Mouse (Mus musculus) embryonic facial prominence, embryonic 11.5 days (tissue): ENCODE data around the gene Ercc4. TPM values are rescaled to one million over a fixed set of nuclear protein-coding genes. Genes with fewer than 3 reads are reported as not detected.

ENCODE experiments used
- ATAC-seq: fragments of 200-750 bp; cut with Nextera tagmentation; replicated peaks from 2 replicates; pipeline ENCODE4 v1.8.0; 2017; ENCODE audit warnings: low read depth; ENCODE audit not compliant: insufficient number of reproducible peaks, low FRiP score, low TSS enrichment
- DNase-seq: peaks from one replicate; pipeline ENCODE4 v3.0.0-alpha.2; 2015; ENCODE audit warnings: low spot score
- H3K27ac ChIP-seq: fragments of 300-500 bp; sonication (generic); replicated peaks from 2 replicates; pipeline ENCODE4 v1.5.1; 2014; ENCODE audit warnings: mild to moderate bottlenecking, low read depth, low read length, control low read depth
- H3K27me3 ChIP-seq: fragments of 300-500 bp; sonication (generic); 2 replicates; pipeline ENCODE4 v1.6.1; 2014; ENCODE audit warnings: mild to moderate bottlenecking, low read length, moderate library complexity, mixed read lengths; ENCODE audit not compliant: control insufficient read depth, insufficient read depth
- H3K36me3 ChIP-seq: fragments of 300-500 bp; sonication (generic); replicated peaks from 2 replicates; pipeline ENCODE4 v1.6.1; 2014; ENCODE audit warnings: low read depth, mild to moderate bottlenecking, low read length, moderate library complexity, mixed read lengths; ENCODE audit not compliant: control insufficient read depth, insufficient read depth
- H3K4me1 ChIP-seq: fragments of 300-500 bp; sonication (generic); 2 replicates; pipeline ENCODE4 v1.6.1; 2014; ENCODE audit warnings: low read length, mixed read lengths; ENCODE audit not compliant: control insufficient read depth, insufficient read depth
- H3K4me2 ChIP-seq: fragments of 300-500 bp; sonication (generic); 2 replicates; pipeline ENCODE4 v1.6.1; 2014; ENCODE audit warnings: low read depth, mild to moderate bottlenecking, control low read depth, low read length, moderate library complexity
- H3K4me3 ChIP-seq: fragments of 300-500 bp; sonication (generic); 2 replicates; pipeline ENCODE4 v1.5.1; 2014; ENCODE audit warnings: low read depth, low read length, control low read depth
- H3K9ac ChIP-seq: fragments of 300-500 bp; sonication (generic); replicated peaks from 2 replicates; pipeline ENCODE4 v1.6.1; 2014; ENCODE audit warnings: mild to moderate bottlenecking, control low read depth, low read length
- H3K9me3 ChIP-seq: fragments of 300-500 bp; sonication (generic); replicated peaks from 2 replicates; pipeline ENCODE4 v1.6.1; 2016; ENCODE audit warnings: mild to moderate bottlenecking, low read length, inconsistent platforms, mixed read lengths; ENCODE audit not compliant: control insufficient read depth
- WGBS: fragments of 180-500 bp; shearing (Covaris S2); extraction: QIAGEN DNeasy Blood & Tissue Kit; methylation state at CpG from one replicate; pipeline ENCODE4 v1.1.7; 2014; 5-methylcytosine and 5-hydroxymethylcytosine counted together
- polyA plus RNA-seq: library from polyadenylated mRNA; unstranded; fragments of >200 nt; fragmentation: Nextera tagmentation; extraction: Ambion mirVana; gene quantifications from 2 replicates; pipeline ENCODE4 v1.2.1, GENCODE M21; 2014

The Ercc4 gene
- polyA plus RNA-seq = 12.4 and 12.6 TPM in 2 replicates

DNA sequence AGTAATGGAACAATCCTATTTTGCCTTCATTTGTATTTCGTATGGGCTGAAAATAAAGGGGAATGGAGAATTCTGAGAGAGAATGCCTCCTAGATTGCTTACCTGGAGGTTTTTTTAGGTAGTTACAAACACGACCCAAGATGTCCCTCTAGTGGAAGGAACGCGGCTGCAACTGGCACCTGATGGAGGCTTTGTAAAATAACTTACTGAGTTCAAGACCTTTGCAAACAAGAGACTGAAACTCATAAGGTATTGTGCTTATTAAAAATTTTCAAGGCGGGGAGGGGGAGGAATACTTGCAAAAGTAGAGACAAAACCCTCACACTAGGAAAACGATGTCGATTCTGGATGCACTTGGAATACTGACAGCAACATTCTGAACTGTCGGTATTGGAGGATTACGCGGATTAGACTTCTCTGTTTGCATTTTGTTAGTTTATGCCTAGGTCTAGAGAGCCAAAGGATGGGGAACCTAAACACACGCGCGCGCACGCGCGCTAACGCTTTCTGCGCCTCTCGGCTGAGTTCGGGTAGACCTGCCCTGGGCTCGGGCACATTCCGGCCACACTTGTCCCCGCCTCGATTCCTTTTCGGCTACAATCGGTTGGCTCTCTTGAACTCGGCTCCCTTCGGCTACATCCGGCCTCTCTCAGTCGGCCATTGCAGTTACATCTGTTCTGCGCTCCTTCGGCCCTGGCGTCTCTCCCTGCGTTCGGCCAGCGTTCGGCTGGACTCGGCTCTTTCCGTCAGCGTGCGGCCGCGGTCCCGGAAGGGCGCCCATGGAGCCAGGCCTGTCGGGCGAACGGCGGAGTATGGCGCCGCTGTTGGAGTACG, at the start of gene Ercc4:
TSS of gene Ercc4 (plus strand) at position 529 of the 834 bp plus-strand sequence.
- DNase-seq = peak; percentile 96
- H3K27me3 ChIP-seq = no peaks in the 10 kb centered on the region
- H3K27ac ChIP-seq = peak within 1 kb of the TSS; percentile 41; the same call in 1 of the 2 replicates
- no peaks in the 10 kb centered on the region for H3K36me3 ChIP-seq
- H3K4me1 ChIP-seq = no peaks in the 10 kb centered on the region
- peak; percentile 97 for ATAC-seq
- no peaks in the 10 kb centered on the region for H3K9me3 ChIP-seq
- peak within 1 kb of the TSS; percentile 93 for H3K9ac ChIP-seq
- 1% methylated on average over 53 of the region's 53 CpGs for WGBS
- peak within 1 kb of the TSS; percentile 77 for H3K4me2 ChIP-seq
- peak within 1 kb of the TSS; percentile 77 for H3K4me3 ChIP-seq

DNA sequence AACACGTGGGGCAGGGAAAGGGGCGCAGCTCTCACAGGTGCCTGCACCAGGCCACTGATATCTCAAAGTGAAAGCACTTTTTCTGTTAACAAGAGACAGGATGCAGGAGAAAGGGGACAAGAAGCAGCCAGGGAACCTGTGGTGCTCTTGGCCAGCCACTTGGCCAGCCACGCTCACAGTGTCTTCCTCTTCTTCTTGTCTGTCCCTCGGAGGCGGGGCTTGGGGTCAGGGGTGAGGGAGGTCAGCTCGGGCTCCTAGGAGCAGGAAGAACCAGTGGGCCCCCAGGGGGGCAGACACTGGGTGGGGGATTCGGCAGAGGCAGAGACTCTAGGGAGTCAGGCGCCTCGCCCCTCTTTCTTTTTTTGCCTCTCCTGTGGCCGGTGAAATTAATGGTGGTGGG, 48.4 kb upstream of the Ercc4 start:
- no peak for ATAC-seq
- WGBS = 24% methylated on average over 10 of the region's 10 CpGs
- no peaks in the 10 kb centered on the region for H3K27me3 ChIP-seq
- H3K4me3 ChIP-seq = no peak overlapping the region
- no peaks in the 10 kb centered on the region for H3K4me1 ChIP-seq
- H3K27ac ChIP-seq = no peak overlapping the region
- peak overlapping the region; percentile 24; the same call in 1 of the 2 replicates for H3K4me2 ChIP-seq
- H3K9ac ChIP-seq = no peak overlapping the region
- H3K36me3 ChIP-seq = no peaks in the 10 kb centered on the region
- H3K9me3 ChIP-seq = no peaks in the 10 kb centered on the region
- no peak for DNase-seq

DNA sequence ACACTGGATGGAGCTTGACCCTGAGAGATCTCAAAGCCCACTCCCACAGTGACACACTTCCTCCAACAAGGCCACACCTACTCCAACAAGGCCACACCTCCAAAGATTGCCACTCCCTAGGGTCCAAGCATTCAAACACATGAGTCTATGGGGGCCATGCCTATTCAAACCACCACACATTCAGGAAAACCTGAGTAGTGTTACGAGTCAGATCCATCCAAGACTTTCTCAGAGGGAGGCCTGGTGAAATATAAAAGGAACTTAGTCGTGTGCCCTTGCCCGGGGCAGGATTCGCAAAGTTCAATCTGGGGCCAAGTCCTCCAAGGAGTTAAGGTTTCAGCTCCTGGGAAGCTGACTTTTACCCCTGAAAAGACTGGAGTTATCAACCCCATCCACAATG, 35.3 kb upstream of the Ercc4 start:
- H3K9ac ChIP-seq = no peak overlapping the region
- no peaks in the 10 kb centered on the region for H3K9me3 ChIP-seq
- no peak for ATAC-seq
- H3K4me2 ChIP-seq = no peak overlapping the region
- no peak for DNase-seq
- no peaks in the 10 kb centered on the region for H3K4me1 ChIP-seq
- no peaks in the 10 kb centered on the region for H3K36me3 ChIP-seq
- H3K27ac ChIP-seq = no peak overlapping the region
- no peak overlapping the region for H3K4me3 ChIP-seq
- no peaks in the 10 kb centered on the region for H3K27me3 ChIP-seq
- WGBS = 75% methylated on average over 4 of the region's 4 CpGs

DNA sequence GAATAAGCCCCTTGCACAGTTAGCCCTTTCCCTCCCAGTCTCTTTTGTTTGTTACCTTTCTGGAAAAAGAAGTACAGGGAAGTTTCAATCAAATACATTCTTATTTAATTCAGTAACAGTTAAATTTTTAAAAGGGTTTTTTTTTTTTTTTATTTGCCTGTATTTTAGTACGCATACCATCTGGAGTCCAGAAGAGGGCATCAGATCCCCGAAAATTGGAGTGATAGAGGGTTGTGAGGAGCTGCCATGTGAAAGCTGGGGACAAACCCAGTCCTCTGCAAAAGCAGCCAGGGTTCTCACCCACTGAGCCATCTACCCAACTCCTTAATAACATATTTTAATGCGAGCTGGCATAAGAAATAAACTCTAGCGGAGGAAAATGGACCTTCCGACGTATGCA, 29.3 kb upstream of the Ercc4 start:
- DNase-seq = no peak
- H3K27me3 ChIP-seq = no peaks in the 10 kb centered on the region
- WGBS = 72% methylated on average over 6 of the region's 6 CpGs
- no peak overlapping the region for H3K4me3 ChIP-seq
- no peak overlapping the region for H3K4me2 ChIP-seq
- H3K36me3 ChIP-seq = no peaks in the 10 kb centered on the region
- no peaks in the 10 kb centered on the region for H3K4me1 ChIP-seq
- ATAC-seq = no peak
- H3K9ac ChIP-seq = no peak overlapping the region
- no peaks in the 10 kb centered on the region for H3K9me3 ChIP-seq
- no peak overlapping the region for H3K27ac ChIP-seq

DNA sequence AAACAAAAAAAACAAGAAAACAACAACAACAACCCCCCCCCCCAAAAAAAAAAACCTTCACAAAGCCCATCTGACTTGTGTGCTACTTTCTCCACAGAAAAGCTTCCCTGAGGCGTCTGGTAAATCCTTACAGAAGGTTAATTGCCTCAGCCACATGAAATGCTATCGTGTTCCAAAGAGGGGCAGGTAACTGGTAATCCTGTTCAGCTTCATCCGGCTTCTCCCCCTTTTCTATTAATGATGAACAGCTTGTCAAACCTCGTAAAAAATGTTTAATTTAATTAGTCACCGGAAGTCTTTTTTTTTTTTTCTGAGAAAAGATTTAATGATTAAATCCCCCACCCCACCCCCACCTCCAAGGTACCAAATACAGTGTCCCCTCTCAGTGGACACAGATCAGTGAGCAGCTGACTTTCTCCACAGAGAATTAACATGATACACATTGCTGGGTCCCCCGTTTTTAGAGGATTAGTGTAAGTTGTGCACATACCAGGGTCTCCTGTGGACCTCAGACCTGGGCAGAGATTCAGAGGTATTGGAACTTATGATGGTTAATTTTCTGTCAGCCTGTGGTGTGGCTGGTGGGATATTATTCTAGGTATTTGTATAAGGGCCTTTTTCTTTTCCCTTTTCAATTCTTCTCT, 26.2 kb upstream of the Ercc4 start:
- Histone ChIP-seq H3K4me1 (no peaks in the 10 kb centered on the region), H3K36me3 (no peaks in the 10 kb centered on the region), H3K9me3 (no peaks in the 10 kb centered on the region), H3K27ac (no peak overlapping the region), H3K27me3 (no peaks in the 10 kb centered on the region), H3K4me3 (no peak overlapping the region), H3K9ac (no peak overlapping the region), H3K4me2 (no peak overlapping the region)
- WGBS = 57% methylated on average over 6 of the region's 6 CpGs
- DNase-seq (no peak), ATAC-seq (no peak)

DNA sequence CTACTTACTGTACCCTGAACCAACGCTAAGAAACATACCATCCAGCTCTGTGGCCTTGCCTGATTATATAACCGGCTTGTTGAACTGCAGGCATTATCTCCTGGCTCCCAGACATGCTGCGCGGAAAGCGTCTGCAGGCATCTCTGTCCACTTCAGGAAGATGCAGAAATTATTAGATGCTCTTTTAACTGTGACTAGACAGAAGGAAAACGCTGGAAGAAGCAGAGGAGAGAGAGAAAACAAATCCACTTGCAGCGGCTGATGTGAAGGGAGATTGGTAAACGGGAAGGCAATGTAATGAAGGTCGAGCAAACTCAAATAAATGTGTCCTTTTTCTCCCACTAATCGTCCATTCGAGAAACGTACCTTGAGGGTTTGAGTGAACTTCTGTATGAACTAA, 1.1 kb upstream of the Ercc4 start:
- DNase-seq (no peak), ATAC-seq (no peak)
- Histone ChIP-seq H3K36me3 (no peaks in the 10 kb centered on the region), H3K9me3 (no peaks in the 10 kb centered on the region), H3K9ac (no peak overlapping the region), H3K27me3 (no peaks in the 10 kb centered on the region), H3K4me2 (no peak overlapping the region), H3K4me3 (no peak overlapping the region), H3K27ac (no peak overlapping the region), H3K4me1 (no peaks in the 10 kb centered on the region)
- WGBS = 89% methylated on average over 12 of the region's 12 CpGs

DNA sequence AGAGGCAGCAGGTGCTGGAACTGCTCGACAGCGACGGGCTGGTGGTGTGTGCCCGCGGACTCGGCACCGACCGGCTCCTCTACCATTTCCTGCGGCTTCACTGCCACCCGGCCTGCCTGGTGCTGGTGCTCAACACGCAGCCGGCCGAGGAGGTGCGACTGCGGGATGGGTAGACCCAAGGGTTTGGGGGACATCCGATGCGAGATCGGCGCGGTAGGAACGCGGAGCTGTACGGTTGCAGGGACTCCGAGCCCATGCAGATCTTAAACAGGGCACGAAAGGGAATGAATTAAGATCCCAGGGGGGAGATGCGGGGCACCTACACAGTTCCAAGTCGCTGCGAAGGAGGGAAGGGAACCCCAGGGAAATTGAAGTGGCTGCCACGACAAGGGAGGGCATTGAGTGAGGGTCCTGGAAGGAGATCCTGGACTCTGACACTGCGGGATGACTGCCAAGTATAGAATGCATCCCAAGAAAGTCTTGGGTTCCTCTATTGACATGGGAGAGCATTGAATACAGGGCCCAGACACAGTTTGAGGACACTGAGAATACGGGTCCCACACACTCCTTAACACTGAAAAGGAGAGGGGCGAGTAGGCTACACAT, 609 bp downstream of the Ercc4 start:
- Histone ChIP-seq H3K4me2 (peak overlapping the region; percentile 77), H3K4me1 (no peaks in the 10 kb centered on the region), H3K27me3 (no peaks in the 10 kb centered on the region), H3K9me3 (no peaks in the 10 kb centered on the region), H3K27ac (no peak overlapping the region), H3K9ac (peak overlapping the region; percentile 93), H3K4me3 (peak overlapping the region; percentile 77), H3K36me3 (no peaks in the 10 kb centered on the region)
- peak; percentile 24 for ATAC-seq
- DNase-seq = peak; percentile 21
- WGBS = under 1% methylated on average over 32 of the region's 32 CpGs

DNA sequence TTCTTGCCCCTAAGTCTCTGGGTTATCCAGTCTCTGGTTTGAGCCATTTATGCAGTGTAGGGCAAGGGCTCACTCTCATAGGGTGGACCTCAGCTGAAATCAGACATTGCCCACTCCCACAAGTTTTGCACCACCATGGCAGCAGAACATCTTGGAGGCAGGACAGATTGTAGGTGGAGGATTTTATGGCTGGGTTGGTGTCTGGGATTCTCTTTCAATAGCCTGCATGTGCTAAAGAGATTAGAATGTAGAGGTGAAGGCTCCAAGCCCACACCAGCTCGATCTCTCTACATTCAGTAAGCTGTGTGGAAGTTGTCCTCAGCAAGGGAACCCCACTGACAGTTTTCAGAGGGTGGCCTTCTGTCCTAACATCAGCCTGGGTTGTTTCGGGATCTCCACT, 5.3 kb downstream of the Ercc4 start:
- Histone ChIP-seq H3K27me3 (no peaks in the 10 kb centered on the region), H3K4me1 (no peaks in the 10 kb centered on the region), H3K27ac (no peak overlapping the region), H3K9me3 (no peaks in the 10 kb centered on the region), H3K9ac (no peak overlapping the region), H3K4me3 (no peak overlapping the region), H3K4me2 (no peak overlapping the region), H3K36me3 (no peaks in the 10 kb centered on the region)
- ATAC-seq = no peak
- 87% methylated on average over 2 of the region's 2 CpGs for WGBS
- no peak for DNase-seq
